Mouse (Mus musculus): ENCODE data around the gene Mafg.

DNA sequence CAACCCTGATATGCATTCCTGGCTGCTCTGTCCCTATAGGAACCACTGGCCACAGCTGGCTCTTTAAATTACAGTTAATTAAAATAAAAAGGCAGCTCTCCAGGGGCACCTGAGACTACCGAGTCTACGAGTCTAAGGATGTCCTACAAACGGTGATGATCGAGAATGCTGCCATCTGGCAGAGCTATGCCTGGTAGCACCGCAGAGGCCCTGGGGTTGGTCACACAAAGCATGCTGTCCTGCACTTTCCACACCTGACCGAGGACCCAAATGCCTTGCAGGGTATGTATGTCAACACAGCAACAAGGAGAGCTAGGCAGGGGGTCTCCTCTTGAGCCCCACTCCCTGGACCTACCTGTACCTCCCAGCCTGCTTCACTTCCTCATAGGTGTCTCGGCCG, 19.4 kb downstream of the Mafg start:
- TF ChIP-seq CTCF (conservative IDR thresholded peaks at IDR 0.05; ENCODE audit: low read length), result no peak
- no peak for TF ChIP-seq POU5F1 (IDR thresholded peaks at IDR 0.05; ENCODE audit: borderline replicate concordance, low read length)

Data from E14TG2a.4 (cell line).